Mouse (Mus musculus) hindbrain, embryonic 13.5 days (tissue): ENCODE data around the gene Cxcl15. TPM values are rescaled to one million over a fixed set of nuclear protein-coding genes. Genes with fewer than 3 reads are reported as not detected.
A peak's percentile ranks its signal among the peaks of the same experiment; 100 is the strongest.
"Not testable (repeated sequence)": the region's sequence is repeated elsewhere in the genome, so short reads cannot be mapped to it uniquely, and the experiment has no call there.

Experiments
- ATAC-seq: fragments of 200-750 bp; cut with Nextera tagmentation; 2 replicates; pipeline ENCODE4 v1.8.0; 2017; ENCODE audit warnings: moderate TSS enrichment; ENCODE audit not compliant: low FRiP score
- H3K27ac ChIP-seq: fragments of 300-500 bp; sonication (generic); 2 replicates; pipeline ENCODE4 v1.5.1; 2015; ENCODE audit warnings: inconsistent platforms, mild to moderate bottlenecking, moderate library complexity
- H3K27me3 ChIP-seq: fragments of 300-500 bp; sonication (generic); 2 replicates; pipeline ENCODE4 v1.6.1; 2015; ENCODE audit warnings: mild to moderate bottlenecking, inconsistent platforms
- H3K36me3 ChIP-seq: fragments of 300-500 bp; sonication (generic); 2 replicates; pipeline ENCODE4 v1.6.1; 2015; ENCODE audit warnings: mild to moderate bottlenecking, inconsistent platforms
- H3K4me1 ChIP-seq: fragments of 300-500 bp; sonication (generic); replicated peaks from 2 replicates; pipeline ENCODE4 v1.6.1; 2015; ENCODE audit warnings: inconsistent platforms
- H3K4me2 ChIP-seq: fragments of 300-500 bp; sonication (generic); 2 replicates; pipeline ENCODE4 v1.6.1; 2015; ENCODE audit warnings: inconsistent platforms, mild to moderate bottlenecking, moderate library complexity
- H3K4me3 ChIP-seq: fragments of 300-500 bp; sonication (generic); 2 replicates; pipeline ENCODE4 v1.5.1; 2015; ENCODE audit warnings: mild to moderate bottlenecking, inconsistent platforms
- H3K9ac ChIP-seq: fragments of 300-500 bp; sonication (generic); 2 replicates; pipeline ENCODE4 v1.6.1; 2015; ENCODE audit warnings: mild to moderate bottlenecking, inconsistent platforms
- H3K9me3 ChIP-seq: fragments of 300-500 bp; sonication (generic); 2 replicates; pipeline ENCODE4 v1.6.1; 2016; ENCODE audit warnings: inconsistent platforms
- WGBS: fragments of 180-500 bp; shearing (Covaris S2); methylation state at CpG from one replicate; pipeline ENCODE4 v1.1.7; 2015; 5-methylcytosine and 5-hydroxymethylcytosine counted together
- polyA plus RNA-seq: library from polyadenylated mRNA; unstranded; fragments of >200 nt; fragmentation: Nextera tagmentation; extraction: Ambion mirVana; gene quantifications from 2 replicates; pipeline ENCODE4 v1.2.1, GENCODE M21; 2015

Cxcl15 gene
- polyA plus RNA-seq, 1 experiment from 2014 or later: not detected

DNA sequence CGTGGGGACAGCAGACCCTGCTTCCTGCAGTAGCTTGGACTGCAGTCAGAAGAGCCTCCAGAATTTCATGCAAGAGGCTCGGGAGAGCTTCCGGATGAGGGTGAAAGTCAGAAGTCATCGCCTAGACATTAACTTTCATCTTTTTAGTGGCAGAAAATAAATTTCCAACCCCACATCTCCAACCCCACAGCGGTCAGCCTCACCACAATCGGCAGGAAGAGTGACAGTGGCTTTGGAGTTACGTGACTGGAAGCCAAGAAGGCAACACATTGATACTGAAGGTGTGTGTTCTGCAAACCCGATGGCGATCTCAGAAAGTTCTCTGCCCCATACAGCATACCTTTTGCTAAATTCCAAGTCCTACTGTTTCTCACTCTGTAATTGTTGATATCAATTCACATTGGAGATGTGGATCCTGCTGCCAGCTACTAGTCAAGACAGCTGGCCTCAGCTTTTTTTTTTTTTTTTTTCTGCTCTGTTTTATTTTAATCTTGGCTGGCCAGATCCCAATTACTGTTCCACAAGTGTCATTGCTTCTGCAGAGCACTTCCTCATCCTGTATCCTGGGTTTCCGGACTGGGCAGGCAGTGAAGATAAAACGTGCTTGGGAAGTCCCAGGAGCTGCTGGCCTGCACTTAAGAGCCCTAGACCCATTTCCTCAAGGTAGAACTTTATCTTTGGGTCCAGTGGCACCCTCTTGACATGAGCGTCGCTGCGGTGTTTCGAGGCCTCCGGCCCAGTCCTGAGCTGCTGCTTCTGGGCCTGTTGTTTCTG, 22.3 kb upstream of the Cxcl15 start, which contains the start of gene Pf4:
TSS of gene Pf4 (plus strand) at position 556 of the 774 bp plus-strand sequence.
- H3K4me3 ChIP-seq: no peak within 1 kb of the TSS
- H3K4me1 ChIP-seq: no peaks in the 10 kb centered on the region
- 88% methylated on average over 16 of the region's 16 CpGs for WGBS
- no peaks in the 10 kb centered on the region for H3K27me3 ChIP-seq
- no peak within 1 kb of the TSS for H3K4me2 ChIP-seq
- no peaks in the 10 kb centered on the region for H3K36me3 ChIP-seq
- no peak within 1 kb of the TSS for H3K27ac ChIP-seq
- no peaks in the 10 kb centered on the region for H3K9me3 ChIP-seq
- no peak within 1 kb of the TSS for H3K9ac ChIP-seq
- no peak for ATAC-seq

DNA sequence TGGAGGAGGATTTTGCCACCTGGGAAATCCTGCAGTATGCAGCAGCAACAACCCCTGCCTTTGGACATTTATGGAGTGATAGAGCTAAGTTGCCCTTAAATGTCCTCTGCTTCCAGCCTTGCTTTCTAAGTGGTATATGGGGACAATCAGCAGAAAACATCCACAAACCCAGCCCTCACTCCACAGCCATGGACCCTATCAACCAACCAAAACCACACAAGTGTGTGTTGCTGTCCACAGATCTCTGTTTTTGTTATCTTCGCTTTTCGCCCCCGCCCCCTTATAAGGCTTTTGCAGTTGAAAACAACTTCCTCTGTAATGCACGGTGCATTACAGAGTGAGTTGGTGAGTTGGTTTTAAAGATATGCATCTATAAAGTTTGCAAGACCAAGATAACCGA, 18.8 kb upstream of the Cxcl15 start:
- Histone ChIP-seq H3K27me3 (no peaks in the 10 kb centered on the region), H3K4me3 (no peak overlapping the region), H3K27ac (no peak overlapping the region), H3K9ac (no peak overlapping the region), H3K4me1 (no peaks in the 10 kb centered on the region), H3K4me2 (no peak overlapping the region), H3K36me3 (no peaks in the 10 kb centered on the region), H3K9me3 (no peaks in the 10 kb centered on the region)
- WGBS: 97% methylated on average over 5 of the region's 5 CpGs
- ATAC-seq: no peak

DNA sequence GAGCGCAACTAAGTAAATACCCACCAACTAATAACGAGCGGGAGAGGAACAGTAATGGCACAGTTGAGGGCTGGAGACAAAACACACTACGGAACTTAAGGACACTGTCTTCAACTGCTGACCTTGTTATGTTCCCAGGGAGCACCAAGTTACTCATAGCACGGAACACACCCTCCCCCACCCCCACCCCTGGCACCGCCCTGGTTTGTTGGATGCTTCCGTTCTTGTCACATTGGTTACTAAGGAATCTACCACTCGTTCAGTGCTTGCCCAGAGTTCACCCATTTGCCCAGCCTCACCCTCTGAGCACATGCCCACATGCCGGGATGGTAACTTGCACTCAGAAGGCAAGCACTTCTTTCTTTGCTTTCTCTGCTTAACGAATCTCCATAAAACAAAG, 16.7 kb upstream of the Cxcl15 start:
- no peaks in the 10 kb centered on the region for H3K4me1 ChIP-seq
- H3K36me3 ChIP-seq: no peaks in the 10 kb centered on the region
- H3K27ac ChIP-seq: no peak overlapping the region
- H3K9me3 ChIP-seq: no peaks in the 10 kb centered on the region
- no peak for ATAC-seq
- H3K4me3 ChIP-seq: no peak overlapping the region
- no peak overlapping the region for H3K9ac ChIP-seq
- no peak overlapping the region for H3K4me2 ChIP-seq
- H3K27me3 ChIP-seq: no peaks in the 10 kb centered on the region
- WGBS: 75% methylated on average over 10 of the region's 10 CpGs

DNA sequence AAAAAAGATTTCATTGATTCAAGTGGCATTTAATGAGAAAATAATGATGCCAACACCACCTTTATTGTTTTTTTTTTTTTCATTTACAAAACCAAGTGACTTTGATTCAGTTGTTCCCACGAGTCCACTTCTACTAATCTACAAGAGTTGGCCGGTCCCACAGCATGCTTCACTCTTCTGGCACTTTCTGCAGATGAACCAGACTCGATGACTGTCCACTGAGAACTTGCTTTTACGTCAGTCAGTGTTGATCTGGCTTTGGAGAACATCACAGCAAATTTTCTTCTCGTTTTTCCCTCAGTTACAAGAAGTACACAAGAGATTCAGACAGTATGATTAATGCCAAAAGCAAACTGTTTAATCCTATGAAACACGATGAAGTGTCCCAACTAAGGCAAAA, 15.5 kb upstream of the Cxcl15 start:
- Histone ChIP-seq H3K4me2 (no peak overlapping the region), H3K4me1 (no peaks in the 10 kb centered on the region), H3K9me3 (no peaks in the 10 kb centered on the region), H3K4me3 (no peak overlapping the region), H3K27me3 (no peaks in the 10 kb centered on the region), H3K36me3 (no peaks in the 10 kb centered on the region), H3K9ac (no peak overlapping the region), H3K27ac (no peak overlapping the region)
- no peak for ATAC-seq
- 86% methylated on average over 6 of the region's 6 CpGs for WGBS

DNA sequence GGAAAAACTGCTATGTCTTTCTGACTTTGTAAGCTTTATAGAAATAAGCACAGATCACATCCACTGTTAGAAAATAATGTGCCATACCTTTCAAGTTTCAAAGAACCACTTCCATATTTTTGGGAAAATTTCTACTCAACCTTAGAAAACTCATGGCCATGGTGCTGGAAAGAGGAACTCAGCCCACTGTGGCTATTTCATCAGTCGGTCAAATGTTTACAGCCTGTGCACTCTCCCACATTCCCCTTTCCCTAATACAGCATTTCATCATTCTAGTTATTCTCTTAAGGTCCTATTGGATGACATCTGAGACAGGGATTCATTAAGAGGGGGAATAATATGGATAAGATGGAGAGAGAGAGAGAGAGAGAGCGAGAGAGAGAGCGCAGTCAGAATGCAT, 10.6 kb upstream of the Cxcl15 start:
- Histone ChIP-seq H3K4me1 (peaks cover 8% of the 10 kb centered on the region), H3K4me2 (no peak overlapping the region), H3K27ac (no peak overlapping the region), H3K27me3 (peaks cover 4% of the 10 kb centered on the region; the same call in 1 of the 2 replicates), H3K9me3 (no peaks in the 10 kb centered on the region), H3K36me3 (no peaks in the 10 kb centered on the region), H3K9ac (no peak overlapping the region), H3K4me3 (no peak overlapping the region)
- 84% methylated on average over 3 of the region's 3 CpGs for WGBS
- ATAC-seq: no peak

DNA sequence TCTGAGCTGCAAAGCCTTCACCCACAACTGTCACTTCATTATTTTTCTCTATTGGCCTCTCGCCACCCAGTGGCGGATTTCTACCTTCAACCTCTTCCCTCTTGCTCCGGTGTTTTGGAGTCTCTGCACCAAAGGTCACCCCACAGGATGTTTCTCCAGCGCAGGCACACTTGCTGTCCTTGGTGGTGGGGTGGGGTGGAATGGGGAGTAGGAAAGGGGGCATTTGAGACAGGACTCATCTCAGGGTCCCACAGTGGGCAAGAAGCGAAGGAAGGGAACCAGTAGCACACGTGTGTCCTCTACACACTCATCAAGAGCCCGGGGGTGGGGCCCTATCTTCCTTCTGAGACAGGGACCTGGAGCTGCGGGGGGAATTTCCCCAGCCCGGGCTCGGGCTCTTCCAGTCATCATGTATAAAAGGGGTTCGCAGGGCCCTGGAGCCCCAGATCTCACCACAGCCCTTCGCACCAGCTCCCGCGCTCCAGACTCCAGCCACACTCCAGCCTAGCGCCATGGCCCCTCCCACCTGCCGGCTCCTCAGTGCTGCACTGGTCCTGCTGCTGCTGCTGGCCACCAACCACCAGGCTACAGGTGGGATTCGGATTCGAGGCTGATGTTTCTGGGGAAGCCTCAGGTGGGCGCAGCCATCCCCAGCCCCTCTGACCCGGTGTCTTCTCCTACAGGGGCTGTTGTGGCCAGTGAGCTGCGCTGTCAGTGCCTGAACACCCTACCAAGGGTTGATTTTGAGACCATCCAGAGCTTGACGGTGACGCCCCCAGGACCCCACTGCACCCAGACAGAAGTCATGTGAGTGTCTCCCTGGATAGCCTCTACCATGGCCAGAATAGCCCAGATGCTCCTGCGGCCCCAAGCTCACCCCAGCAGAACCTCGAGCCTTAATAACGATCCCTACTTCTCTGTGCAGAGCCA, 8.4 kb upstream of the Cxcl15 start, which contains the start of gene Cxcl3:
TSS of gene Cxcl3 (plus strand) at position 445 of the 930 bp plus-strand sequence.
- H3K4me3 ChIP-seq: peak within 1 kb of the TSS; percentile 39
- peak within 1 kb of the TSS; percentile 73 for H3K4me2 ChIP-seq
- H3K27ac ChIP-seq: no peak within 1 kb of the TSS
- peaks cover 8% of the 10 kb centered on the region for H3K4me1 ChIP-seq
- peak within 1 kb of the TSS; percentile 51; the same call in 1 of the 2 replicates for H3K9ac ChIP-seq
- H3K9me3 ChIP-seq: no peaks in the 10 kb centered on the region
- WGBS: 18% methylated on average over 26 of the region's 26 CpGs
- H3K27me3 ChIP-seq: peaks cover 4% of the 10 kb centered on the region; the same call in 1 of the 2 replicates
- peak; percentile 91 for ATAC-seq
- H3K36me3 ChIP-seq: no peaks in the 10 kb centered on the region

DNA sequence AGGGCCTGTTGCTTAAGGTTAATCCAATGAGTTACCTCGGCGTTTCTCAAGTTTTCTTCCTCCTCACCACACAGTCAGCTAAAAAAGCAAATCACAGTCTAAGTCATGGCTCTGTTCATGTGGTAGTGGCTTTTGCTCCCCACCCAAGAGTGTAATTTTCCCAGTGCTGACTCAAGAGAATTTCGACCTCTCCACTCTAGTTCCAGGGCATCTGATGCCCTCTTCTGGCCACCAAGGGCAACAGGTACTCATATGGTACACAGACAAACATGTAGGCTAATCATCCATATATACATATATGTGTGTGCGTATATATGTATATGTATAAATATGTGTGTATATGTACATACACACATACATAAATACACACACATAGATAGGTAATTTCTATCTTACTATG, 6.2 kb upstream of the Cxcl15 start:
- no peak for ATAC-seq
- Histone ChIP-seq H3K4me3 (no peak overlapping the region), H3K9me3 (no peaks in the 10 kb centered on the region), H3K36me3 (no peaks in the 10 kb centered on the region), H3K27me3 (peaks cover 4% of the 10 kb centered on the region; the same call in 1 of the 2 replicates), H3K4me2 (no peak overlapping the region), H3K27ac (no peak overlapping the region), H3K4me1 (peaks cover 8% of the 10 kb centered on the region), H3K9ac (no peak overlapping the region)
- WGBS: 79% methylated on average over 4 of the region's 4 CpGs

DNA sequence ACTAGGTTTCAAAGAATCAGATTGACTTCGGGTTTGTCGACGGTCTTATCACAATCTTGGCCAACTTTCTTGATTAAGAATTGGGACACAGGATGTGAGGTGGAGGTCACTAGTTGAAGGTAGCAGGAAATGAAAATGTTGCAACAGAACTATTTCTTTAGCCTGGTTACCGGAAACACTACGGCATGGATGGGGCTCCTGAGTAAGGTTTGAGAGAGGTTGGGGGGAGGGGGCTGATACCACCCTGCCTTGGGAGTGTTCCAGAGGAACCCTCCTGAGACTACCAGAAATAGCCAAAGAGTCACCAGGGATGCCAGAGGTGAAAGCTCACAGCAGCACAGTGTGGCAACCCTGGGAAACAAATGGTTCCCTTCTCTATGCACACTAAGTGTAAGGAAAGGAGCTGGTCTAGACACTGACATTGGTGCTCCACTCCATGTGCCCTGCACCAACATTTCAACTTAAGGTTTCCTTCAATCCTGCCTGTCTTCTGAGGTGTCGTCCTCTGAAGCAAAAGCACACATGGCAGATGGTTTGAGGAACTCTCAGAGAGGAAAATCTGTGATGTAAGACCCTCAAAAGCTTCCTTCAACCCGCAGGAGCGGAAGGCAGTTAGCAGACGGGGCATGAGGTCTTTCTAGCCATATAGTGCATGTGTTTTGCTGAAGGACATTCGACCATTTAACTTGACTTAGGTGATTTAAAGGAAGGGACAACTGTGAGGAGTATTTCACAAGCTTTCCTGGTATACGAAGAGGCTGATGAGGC, 4.8 kb upstream of the Cxcl15 start:
- Histone ChIP-seq H3K36me3 (no peaks in the 10 kb centered on the region), H3K9me3 (no peaks in the 10 kb centered on the region), H3K27me3 (peaks cover 4% of the 10 kb centered on the region; the same call in 1 of the 2 replicates), H3K9ac (no peak overlapping the region), H3K4me1 (peaks cover 8% of the 10 kb centered on the region), H3K4me2 (no peak overlapping the region), H3K4me3 (no peak overlapping the region), H3K27ac (no peak overlapping the region)
- ATAC-seq: no peak
- WGBS: 88% methylated on average over 11 of the region's 11 CpGs

DNA sequence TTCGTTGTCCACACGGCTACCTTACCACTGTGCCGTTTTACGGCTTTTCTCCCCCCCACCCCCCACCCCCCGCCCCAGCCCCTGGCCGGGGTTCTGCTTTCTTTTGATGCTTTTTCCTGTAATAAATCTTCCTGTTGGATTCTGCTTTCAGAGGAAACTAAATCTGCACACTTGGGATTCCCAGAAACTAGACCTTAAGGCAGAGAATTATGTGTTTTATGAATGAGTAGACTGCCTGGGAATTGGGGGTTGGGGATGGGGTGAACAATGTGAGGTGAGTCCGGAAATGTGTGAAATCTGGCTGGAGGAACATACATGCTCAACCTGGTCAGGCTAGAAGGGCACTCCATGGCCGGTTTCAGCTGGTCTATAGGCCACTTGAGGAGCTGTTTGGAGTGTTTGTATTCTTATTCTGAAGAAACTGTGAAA, 4.2 kb upstream of the Cxcl15 start:
- H3K27me3 ChIP-seq: peaks cover 4% of the 10 kb centered on the region; the same call in 1 of the 2 replicates
- peaks cover 8% of the 10 kb centered on the region for H3K4me1 ChIP-seq
- no peaks in the 10 kb centered on the region for H3K9me3 ChIP-seq
- no peaks in the 10 kb centered on the region for H3K36me3 ChIP-seq
- no peak overlapping the region for H3K9ac ChIP-seq
- no peak overlapping the region for H3K4me2 ChIP-seq
- no peak overlapping the region for H3K27ac ChIP-seq
- 86% methylated on average over 8 of the region's 8 CpGs for whole genome bisulfite sequencing
- ATAC-seq: no peak
- H3K4me3 ChIP-seq: no peak overlapping the region

DNA sequence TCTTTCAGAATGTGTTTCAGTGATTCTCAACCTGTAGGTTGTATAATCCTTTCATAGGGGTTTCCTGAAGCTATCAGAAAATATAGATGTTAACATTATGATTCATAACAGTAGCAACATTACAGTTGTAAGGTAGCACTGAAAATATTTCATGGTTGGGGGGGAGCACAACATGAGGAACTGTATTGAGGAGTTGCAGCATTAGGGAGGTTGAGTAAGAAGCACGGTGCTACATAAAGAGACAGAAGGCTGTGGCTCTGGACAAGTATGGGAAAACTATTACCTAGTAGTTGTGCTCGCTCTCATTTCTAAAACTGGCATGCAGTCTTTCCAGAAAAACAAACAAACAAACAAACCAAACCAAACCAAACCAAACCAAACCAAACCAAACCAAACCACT, 1.1 kb downstream of the Cxcl15 start:
- WGBS: 77% methylated on average over 2 of the region's 2 CpGs
- not testable (repeated sequence) for H3K9me3 ChIP-seq, H3K4me2 ChIP-seq, H3K4me3 ChIP-seq, H3K27me3 ChIP-seq, H3K36me3 ChIP-seq, H3K27ac ChIP-seq, H3K4me1 ChIP-seq, H3K9ac ChIP-seq, ATAC-seq

DNA sequence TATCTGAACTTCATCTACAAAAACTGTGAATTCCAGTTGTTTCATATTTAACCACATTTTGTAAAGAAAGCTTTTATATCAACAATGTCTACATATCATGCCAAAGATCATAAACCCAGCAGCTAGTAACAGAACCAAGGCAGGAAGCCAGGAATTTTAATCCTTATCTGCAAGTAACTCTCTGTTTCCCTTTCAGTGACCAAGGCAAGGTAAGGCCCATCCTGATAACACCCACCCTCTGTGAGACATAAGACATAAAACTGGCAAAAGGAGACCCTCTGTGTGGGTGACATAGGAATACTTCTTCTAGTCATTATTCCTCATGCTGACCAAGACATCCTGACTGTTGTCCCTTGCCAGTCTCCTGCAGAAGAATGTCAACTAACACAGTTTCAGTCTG, 10.2 kb downstream of the Cxcl15 start:
- Histone ChIP-seq H3K4me3 (no peak overlapping the region), H3K27me3 (no peaks in the 10 kb centered on the region), H3K4me2 (no peak overlapping the region), H3K36me3 (no peaks in the 10 kb centered on the region), H3K9ac (no peak overlapping the region), H3K4me1 (no peaks in the 10 kb centered on the region), H3K9me3 (no peaks in the 10 kb centered on the region), H3K27ac (no peak overlapping the region)
- no peak for ATAC-seq

DNA sequence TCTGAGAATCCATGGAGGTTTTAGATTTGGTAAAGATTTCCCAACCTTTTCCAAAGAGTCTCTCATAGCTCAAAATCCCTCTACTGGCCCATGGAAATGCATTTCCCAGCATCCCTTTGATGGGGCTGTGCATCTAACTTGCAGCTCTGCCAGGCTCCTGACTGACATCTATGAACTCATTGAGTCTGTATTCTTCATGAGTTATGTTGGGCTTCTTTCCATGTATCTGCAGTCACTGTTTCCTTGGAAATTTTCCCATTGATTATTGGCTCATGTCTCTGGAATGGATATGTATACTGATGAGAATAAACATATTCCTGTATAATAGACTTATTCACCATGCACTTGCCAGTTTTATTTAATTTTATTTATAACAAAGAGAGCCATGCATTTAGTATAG, 11.7 kb downstream of the Cxcl15 start:
- H3K27me3 ChIP-seq: no peaks in the 10 kb centered on the region
- no peaks in the 10 kb centered on the region for H3K9me3 ChIP-seq
- H3K27ac ChIP-seq: no peak overlapping the region
- H3K4me3 ChIP-seq: no peak overlapping the region
- no peak overlapping the region for H3K9ac ChIP-seq
- no peaks in the 10 kb centered on the region for H3K4me1 ChIP-seq
- H3K4me2 ChIP-seq: no peak overlapping the region
- H3K36me3 ChIP-seq: no peaks in the 10 kb centered on the region
- no peak for ATAC-seq
